Mouse (Mus musculus) fat pad, adult 2 months (tissue): ENCODE data around the gene Hist1h2af.
A peak's percentile ranks its signal among the peaks of the same experiment; 100 is the strongest.
"Not testable (repeated sequence)": the region's sequence is repeated elsewhere in the genome, so short reads cannot be mapped to it uniquely, and the experiment has no call there.

Experiments
- DNase-seq: peaks from one replicate; pipeline ENCODE4 v3.0.0-alpha.2; 2011; ENCODE audit warnings: low read depth, low spot score; ENCODE audit errors: extremely low read depth

The Hist1h2af gene

DNA sequence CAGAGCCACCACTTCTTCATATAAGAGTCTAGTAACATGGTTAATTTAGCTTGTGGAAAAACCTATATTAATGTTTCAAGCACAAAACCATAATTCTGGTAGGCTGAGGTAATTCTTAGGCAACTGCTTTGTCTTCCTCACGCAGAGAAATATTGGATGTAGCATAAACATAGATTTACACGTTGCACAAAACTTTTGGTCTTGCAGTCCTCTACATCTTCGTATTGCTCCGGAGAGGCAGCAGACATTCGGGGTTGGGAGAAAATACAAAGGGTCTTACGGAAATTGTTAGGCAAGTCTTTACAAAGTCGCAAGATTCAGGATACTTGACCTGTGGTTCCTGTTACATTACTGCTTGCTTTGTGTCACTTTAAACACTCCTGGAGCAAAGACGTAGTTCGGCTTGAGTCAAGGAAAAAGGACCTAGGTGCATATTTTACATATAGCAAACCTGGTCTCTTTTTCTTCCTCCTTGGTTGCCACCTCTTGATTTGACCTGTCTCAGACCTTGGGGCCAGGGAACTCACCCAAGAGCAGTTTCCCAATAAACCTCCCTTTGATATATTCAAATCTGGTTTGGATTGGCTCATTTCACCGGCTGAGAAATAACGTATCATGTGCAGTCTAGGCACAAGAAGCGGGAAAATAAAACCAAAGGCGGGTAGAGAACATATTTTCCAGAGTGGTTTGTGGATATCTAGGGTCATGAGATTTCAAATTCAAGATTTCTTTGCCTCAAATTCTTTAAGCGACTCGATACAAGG, 844 bp downstream of the Hist1h2af start:
- DNase-seq = no peak

GRCm38 (mm10) chr13:23535137-23536075, 1.7 kb downstream of the Hist1h2af start, which contains the start of gene Hist1h3g:
Gene Hist1h3g, plus strand, starts transcription at chr13:23535422.
- peak; percentile 83 for DNase-seq

DNA sequence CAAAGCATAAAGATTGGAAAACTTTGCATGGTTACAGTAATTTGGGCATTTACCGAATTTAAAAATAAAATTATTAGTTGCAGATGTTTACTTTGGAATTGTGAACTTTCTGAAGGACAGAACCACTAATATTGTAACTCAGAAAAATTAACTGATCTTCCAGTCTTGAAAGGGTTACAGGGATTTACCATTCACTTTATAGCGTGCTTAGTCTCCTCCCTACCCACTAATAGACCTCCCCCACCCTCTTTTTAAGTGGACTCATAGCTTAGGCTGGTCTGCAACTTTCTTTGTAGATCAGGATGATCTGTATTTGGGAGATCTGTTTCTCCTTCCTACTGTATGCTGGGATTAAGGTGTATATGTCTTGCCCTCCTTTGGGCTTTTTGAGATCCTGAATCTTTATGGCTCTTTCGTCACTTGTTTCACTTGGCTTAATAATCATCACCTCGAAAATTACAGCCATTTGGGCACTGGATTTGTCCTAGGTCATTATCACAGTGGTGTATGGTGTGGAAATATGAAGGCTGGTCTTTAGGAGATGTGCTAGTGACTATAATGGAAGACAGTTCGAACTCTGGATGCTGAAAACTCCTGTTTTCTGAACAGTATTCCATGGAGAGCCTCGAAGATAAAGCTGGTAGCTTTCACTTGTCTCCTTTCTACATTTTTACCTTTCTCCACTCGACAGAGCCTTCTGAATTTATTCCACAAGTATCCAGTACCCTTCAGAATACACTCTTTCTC, 2.5 kb downstream of the Hist1h2af start:
- no peak for DNase-seq

GRCm38 (mm10) chr13:23537006-23537710, 3.5 kb downstream of the Hist1h2af start:
- DNase-seq = no peak

GRCm38 (mm10) chr13:23538249-23538648, 4.5 kb downstream of the Hist1h2af start:
- DNase-seq = no peak

- DNase-seq = not testable (repeated sequence)
These were observed 6.1 kb downstream of the Hist1h2af start for GRCm38 (mm10) chr13:23539821-23540220.

GRCm38 (mm10) chr13:23541497-23541896, 7.8 kb downstream of the Hist1h2af start:
- DNase-seq = no peak

- not testable (repeated sequence) for DNase-seq
These were observed 8.7 kb downstream of the Hist1h2af start for GRCm38 (mm10) chr13:23542225-23542980.

DNA sequence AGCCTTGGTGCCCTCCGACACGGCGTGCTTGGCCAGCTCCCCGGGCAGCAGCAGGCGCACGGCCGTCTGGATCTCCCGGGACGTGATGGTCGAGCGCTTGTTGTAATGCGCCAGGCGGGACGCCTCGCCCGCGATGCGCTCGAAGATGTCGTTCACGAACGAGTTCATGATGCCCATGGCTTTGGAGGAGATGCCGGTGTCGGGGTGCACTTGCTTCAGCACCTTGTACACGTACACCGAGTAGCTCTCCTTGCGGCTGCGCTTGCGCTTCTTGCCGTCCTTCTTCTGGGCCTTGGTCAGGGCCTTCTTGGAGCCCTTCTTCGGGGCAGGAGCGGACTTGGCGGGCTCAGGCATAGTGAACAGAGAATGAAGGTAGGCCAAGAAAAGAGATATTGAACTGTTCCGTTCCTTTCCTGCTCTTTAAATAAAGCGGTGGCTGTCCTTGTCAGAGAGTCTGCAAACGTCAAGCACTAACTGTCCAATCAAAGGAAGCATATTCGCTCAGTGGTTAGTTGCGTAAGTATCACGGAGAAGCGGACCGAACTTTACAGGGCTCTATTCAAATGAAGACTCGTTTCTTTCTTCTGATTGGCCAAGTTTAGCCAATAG, 9.4 kb downstream of the Hist1h2af start, which contains the start of gene Hist1h2bh:
Hist1h2bh (minus strand) TSS at position 394 of the 609 bp plus-strand sequence.
- peak; percentile 97 for DNase-seq

GRCm38 (mm10) chr13:23543965-23544786, 10.5 kb downstream of the Hist1h2af start, which contains the start of gene Hist1h3f:
Gene Hist1h3f, plus strand, starts transcription at chr13:23544052.
- no peak for DNase-seq

GRCm38 (mm10) chr13:23544787-23545120, 11.0 kb downstream of the Hist1h2af start:
- DNase-seq = not testable (repeated sequence)

- DNase-seq = no peak
These were observed 13.0 kb downstream of the Hist1h2af start for GRCm38 (mm10) chr13:23546694-23547093.

- DNase-seq = no peak
These were observed 17.0 kb downstream of the Hist1h2af start for GRCm38 (mm10) chr13:23550761-23551145.

DNA sequence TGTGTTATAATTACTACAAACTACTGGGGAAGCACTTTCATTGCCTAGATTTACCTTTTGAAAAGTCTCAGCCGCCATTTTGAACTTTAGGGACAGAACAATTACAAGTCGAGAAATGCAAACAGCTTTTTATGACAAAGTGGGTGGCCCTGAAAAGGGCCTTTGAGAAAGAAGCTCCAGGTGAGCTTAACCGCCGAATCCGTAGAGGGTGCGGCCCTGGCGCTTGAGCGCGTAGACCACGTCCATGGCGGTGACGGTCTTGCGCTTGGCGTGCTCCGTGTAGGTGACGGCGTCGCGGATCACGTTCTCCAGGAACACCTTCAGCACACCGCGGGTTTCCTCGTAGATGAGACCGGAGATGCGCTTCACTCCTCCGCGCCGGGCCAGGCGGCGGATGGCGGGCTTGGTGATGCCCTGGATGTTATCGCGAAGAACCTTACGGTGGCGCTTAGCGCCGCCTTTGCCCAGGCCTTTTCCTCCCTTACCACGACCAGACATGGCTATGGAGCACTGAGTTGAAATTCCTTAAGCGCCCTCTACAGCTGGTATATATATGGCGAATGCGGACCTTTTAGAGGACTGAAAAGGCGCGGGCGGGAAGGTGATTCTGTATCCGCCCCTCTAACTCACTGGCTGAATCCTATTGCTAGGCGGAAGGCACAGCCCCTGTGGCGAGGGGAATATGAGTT, 17.6 kb downstream of the Hist1h2af start, which contains the start of gene Hist1h4f:
Hist1h4f (minus strand) TSS at position 503 of the 689 bp plus-strand sequence.
- DNase-seq = not testable (repeated sequence)

DNA sequence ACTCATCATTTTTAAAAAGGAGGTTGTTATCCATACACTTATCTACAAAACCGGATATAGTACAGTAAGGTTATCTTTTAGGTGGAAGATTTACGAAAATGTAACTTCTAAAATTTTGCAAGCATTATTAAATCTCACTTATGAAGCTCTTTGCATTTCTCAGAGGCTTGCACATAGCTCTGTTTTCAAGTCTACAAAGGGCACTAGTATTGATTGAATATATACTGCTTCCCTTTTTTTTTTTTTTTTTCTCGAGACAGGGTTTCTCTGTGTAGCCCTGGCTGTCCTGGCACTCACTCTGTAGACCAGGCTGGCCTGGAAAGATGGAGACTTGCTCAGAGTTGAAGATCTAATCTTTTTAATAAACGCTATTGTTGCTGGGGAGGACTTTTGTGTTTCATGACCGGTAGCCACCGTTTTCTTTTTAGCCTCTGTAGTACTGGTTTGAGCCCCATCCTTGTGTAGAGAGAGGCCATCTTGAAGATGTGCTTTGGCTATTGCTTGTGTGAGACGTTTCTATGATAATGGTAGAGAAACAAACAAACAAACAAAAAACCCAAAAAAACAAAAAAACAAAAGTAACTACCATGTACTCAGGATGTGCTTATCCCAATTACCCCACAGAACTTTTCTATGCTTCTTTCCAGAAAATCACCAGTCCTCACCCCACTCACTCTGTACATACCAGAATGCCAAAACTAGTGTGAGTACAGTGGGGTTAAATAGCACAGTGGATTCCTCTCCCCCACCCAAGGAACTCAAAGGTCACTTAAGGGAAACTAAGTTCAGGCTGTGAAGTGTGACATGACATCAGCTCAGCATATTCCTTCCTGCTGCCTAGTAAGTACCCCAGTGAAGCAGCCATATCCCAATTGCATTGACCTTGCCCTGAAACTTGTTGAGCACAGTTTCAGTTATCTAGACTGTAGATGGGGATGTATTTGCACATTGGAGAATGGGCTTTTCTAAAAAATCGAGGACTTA, 18.5 kb downstream of the Hist1h2af start:
- no peak for DNase-seq

GRCm38 (mm10) chr13:23552962-23553361, 19.3 kb downstream of the Hist1h2af start, which contains the start of gene Hist1h1d:
Gene Hist1h1d, plus strand, starts transcription at chr13:23553262.
- DNase-seq = no peak
